Mouse (Mus musculus) heart, adult 11 months (tissue): Measurements from ENCODE around the gene Cstf2.

Experiments
- DNase-seq: peaks from one replicate; pipeline ENCODE4 v3.0.0; 2022

Gene Cstf2

GRCm38 (mm10) chrX:134058987-134059712, at the start of gene Cstf2:
Gene Cstf2 (plus strand): TSS chrX:134059187.
- peak; percentile 99 for DNase-seq

- DNase-seq = peak; percentile 88
Measured at GRCm38 (mm10) chrX:134019005-134019404, 40.0 kb upstream of the Cstf2 start.

GRCm38 (mm10) chrX:134020664-134021063, 38.3 kb upstream of the Cstf2 start:
- peak; percentile 91 for DNase-seq

- no peak for DNase-seq
Measured at GRCm38 (mm10) chrX:134048994-134049393, 10.0 kb upstream of the Cstf2 start.

- peak; percentile 85 for DNase-seq
Measured at GRCm38 (mm10) chrX:134056897-134057296, 2.1 kb upstream of the Cstf2 start.

- DNase-seq = no peak
Measured at GRCm38 (mm10) chrX:134058040-134058875, 729 bp upstream of the Cstf2 start.

GRCm38 (mm10) chrX:134059764-134060163, 777 bp downstream of the Cstf2 start:
- DNase-seq = peak; percentile 81

GRCm38 (mm10) chrX:134085453-134085852, 26.5 kb downstream of the Cstf2 start:
- DNase-seq = no peak

GRCm38 (mm10) chrX:134102641-134103040, 43.7 kb downstream of the Cstf2 start:
- DNase-seq = no peak

- no peak for DNase-seq
Measured at GRCm38 (mm10) chrX:134111767-134112166, 52.8 kb downstream of the Cstf2 start.

GRCm38 (mm10) chrX:134116417-134116816, 57.4 kb downstream of the Cstf2 start:
- DNase-seq = no peak

GRCm38 (mm10) chrX:134128549-134128948, 69.6 kb downstream of the Cstf2 start:
- no peak for DNase-seq

- no peak for DNase-seq
Measured at GRCm38 (mm10) chrX:134132295-134132694, 73.3 kb downstream of the Cstf2 start.

GRCm38 (mm10) chrX:134133821-134134220, 74.8 kb downstream of the Cstf2 start:
- no peak for DNase-seq
